Mouse (Mus musculus): ENCODE measurements around the gene Cpsf6. TPM values are rescaled to one million over a fixed set of nuclear protein-coding genes. Genes with fewer than 3 reads are reported as not detected.

Gene Cpsf6
- polyA plus RNA-seq, 1 experiment: 14.8 TPM

GRCm38 (mm10) chr10:117304371-117304770 is 75.4 kb downstream of the Cpsf6 start:
- H3K27me3 ChIP-seq (ENCODE audit: control insufficient read depth): no peaks in the 10 kb centered on the region
- H3K9me3 ChIP-seq (ENCODE audit: control insufficient read depth, low read length): no peaks in the 10 kb centered on the region
- no peak overlapping the region for H3K4me3 ChIP-seq (replicated peaks)
- TF ChIP-seq GATA1 (IDR thresholded peaks at IDR 0.05; ENCODE audit: low read length): no peak
- no peak for TF ChIP-seq TAL1 (IDR thresholded peaks at IDR 0.05; ENCODE audit: low read length)
- H3K4me1 ChIP-seq (ENCODE audit: control insufficient read depth): no peaks in the 10 kb centered on the region
- H3K36me3 ChIP-seq (ENCODE audit: control insufficient read depth): no peaks in the 10 kb centered on the region

- no peak overlapping the region for H3K4me3 ChIP-seq (replicated peaks)
- H3K9me3 ChIP-seq (ENCODE audit: control insufficient read depth, low read length): no peaks in the 10 kb centered on the region
- TF ChIP-seq TAL1 (IDR thresholded peaks at IDR 0.05; ENCODE audit: low read length): no peak
- no peak for TF ChIP-seq GATA1 (IDR thresholded peaks at IDR 0.05; ENCODE audit: low read length)
- H3K36me3 ChIP-seq (ENCODE audit: control insufficient read depth): no peaks in the 10 kb centered on the region
- no peaks in the 10 kb centered on the region for H3K4me1 ChIP-seq (ENCODE audit: control insufficient read depth)
- no peaks in the 10 kb centered on the region for H3K27me3 ChIP-seq (ENCODE audit: control insufficient read depth)
These were observed 78.1 kb downstream of the Cpsf6 start for GRCm38 (mm10) chr10:117301688-117302087.

GRCm38 (mm10) chr10:117299901-117300520 is 79.8 kb downstream of the Cpsf6 start:
- H3K36me3 ChIP-seq (ENCODE audit: control insufficient read depth): no peaks in the 10 kb centered on the region
- no peak overlapping the region for H3K4me3 ChIP-seq (replicated peaks)
- TF ChIP-seq GATA1 (IDR thresholded peaks at IDR 0.05; ENCODE audit: low read length) (no peak), TAL1 (IDR thresholded peaks at IDR 0.05; ENCODE audit: low read length) (no peak)
- H3K4me1 ChIP-seq (ENCODE audit: control insufficient read depth): no peaks in the 10 kb centered on the region
- no peaks in the 10 kb centered on the region for H3K9me3 ChIP-seq (ENCODE audit: control insufficient read depth, low read length)
- H3K27me3 ChIP-seq (ENCODE audit: control insufficient read depth): no peaks in the 10 kb centered on the region

GRCm38 (mm10) chr10:117299106-117299505 is 80.7 kb downstream of the Cpsf6 start:
- no peaks in the 10 kb centered on the region for H3K36me3 ChIP-seq (ENCODE audit: control insufficient read depth)
- no peak for TF ChIP-seq TAL1 (IDR thresholded peaks at IDR 0.05; ENCODE audit: low read length)
- no peak for TF ChIP-seq GATA1 (IDR thresholded peaks at IDR 0.05; ENCODE audit: low read length)
- no peaks in the 10 kb centered on the region for H3K4me1 ChIP-seq (ENCODE audit: control insufficient read depth)
- no peaks in the 10 kb centered on the region for H3K9me3 ChIP-seq (ENCODE audit: control insufficient read depth, low read length)
- H3K27me3 ChIP-seq (ENCODE audit: control insufficient read depth): no peaks in the 10 kb centered on the region
- H3K4me3 ChIP-seq (replicated peaks): no peak overlapping the region

GRCm38 (mm10) chr10:117298336-117298735 is 81.5 kb downstream of the Cpsf6 start:
- H3K4me1 ChIP-seq (ENCODE audit: control insufficient read depth): no peaks in the 10 kb centered on the region
- H3K27me3 ChIP-seq (ENCODE audit: control insufficient read depth): no peaks in the 10 kb centered on the region
- H3K36me3 ChIP-seq (ENCODE audit: control insufficient read depth): no peaks in the 10 kb centered on the region
- no peak for TF ChIP-seq TAL1 (IDR thresholded peaks at IDR 0.05; ENCODE audit: low read length)
- TF ChIP-seq GATA1 (IDR thresholded peaks at IDR 0.05; ENCODE audit: low read length): no peak
- no peaks in the 10 kb centered on the region for H3K9me3 ChIP-seq (ENCODE audit: control insufficient read depth, low read length)
- no peak overlapping the region for H3K4me3 ChIP-seq (replicated peaks)

Other genes starting within 250 kb of the Cpsf6 start
- gene Frs2, start 231.5 kb downstream of the Cpsf6 start, polyA plus RNA-seq (2012): 0.26 and 0.39 TPM in 2 replicates
- gene Yeats4, start 155.5 kb downstream of the Cpsf6 start, polyA plus RNA-seq (2012): 24.5 and 26.4 TPM in 2 replicates
- not detected in 2 replicates for gene 9530003J23Rik, start 141.3 kb downstream of the Cpsf6 start, polyA plus RNA-seq (2012)
- 0.07 and 0.16 TPM in 2 replicates for gene Lyz2, start 97.7 kb downstream of the Cpsf6 start, polyA plus RNA-seq (2012)
- not detected in 2 replicates for gene Lyz1, start 87.1 kb downstream of the Cpsf6 start, polyA plus RNA-seq (2012)
- gene Cpm, start 249.5 kb upstream of the Cpsf6 start, polyA plus RNA-seq (2012): 0.17 TPM in 1 of 2 replicates, not detected in the other